Mouse (Mus musculus) liver, embryonic 14.5 days (tissue): ENCODE data around the gene Ankrd39.

Source experiments
- CTCF ChIP-seq: IDR thresholded peaks from 2 replicates; pipeline ENCODE4 v1.5.1; 2016; ENCODE audit warnings: antibody characterized with exemption, low read depth, control low read depth
- EP300 ChIP-seq: IDR thresholded peaks from 2 replicates; pipeline ENCODE4 v1.6.1; 2016; ENCODE audit warnings: antibody characterized with exemption, low read depth

GRCm38 (mm10) chr1:36547981-36548598 lies 845 bp upstream of the Ankrd39 start:
- TF ChIP-seq CTCF (no peak), EP300 (no peak)
